Mouse (Mus musculus) heart, embryonic 13.5 days (tissue): ENCODE measurements around the gene Stk11. TPM values are rescaled to one million over a fixed set of nuclear protein-coding genes. Genes with fewer than 3 reads are reported as not detected.

Experiments
- ATAC-seq: fragments of 200-750 bp; cut with Nextera tagmentation; 2 replicates; pipeline ENCODE4 v1.8.0; 2017; ENCODE audit warnings: moderate TSS enrichment; ENCODE audit not compliant: insufficient number of reproducible peaks, low FRiP score, low TSS enrichment; ENCODE audit errors: extremely low read depth
- H3K27ac ChIP-seq: fragments of 300-500 bp; sonication (generic); replicated peaks from 2 replicates; pipeline ENCODE4 v1.5.1; 2015; ENCODE audit warnings: moderate library complexity, mild to moderate bottlenecking, inconsistent platforms
- H3K27me3 ChIP-seq: fragments of 300-500 bp; sonication (generic); replicated peaks from 2 replicates; pipeline ENCODE4 v1.6.1; 2015; ENCODE audit warnings: mild to moderate bottlenecking, inconsistent platforms
- H3K36me3 ChIP-seq: fragments of 300-500 bp; sonication (generic); 2 replicates; pipeline ENCODE4 v1.6.1; 2015; ENCODE audit warnings: mild to moderate bottlenecking, inconsistent platforms
- H3K4me1 ChIP-seq: fragments of 300-500 bp; sonication (generic); 2 replicates; pipeline ENCODE4 v1.6.1; 2015; ENCODE audit warnings: inconsistent platforms
- H3K4me2 ChIP-seq: fragments of 300-500 bp; sonication (generic); 2 replicates; pipeline ENCODE4 v1.6.1; 2015; ENCODE audit warnings: inconsistent platforms, mild to moderate bottlenecking, moderate library complexity
- H3K4me3 ChIP-seq: fragments of 300-500 bp; sonication (generic); 2 replicates; pipeline ENCODE4 v1.5.1; 2015; ENCODE audit warnings: moderate library complexity, mild to moderate bottlenecking, inconsistent platforms
- H3K9ac ChIP-seq: fragments of 300-500 bp; sonication (generic); 2 replicates; pipeline ENCODE4 v1.6.1; 2015; ENCODE audit warnings: inconsistent platforms, mild to moderate bottlenecking, moderate library complexity
- H3K9me3 ChIP-seq: fragments of 300-500 bp; sonication (generic); 2 replicates; pipeline ENCODE4 v1.6.1; 2016; ENCODE audit warnings: inconsistent platforms
- WGBS: fragments of 180-500 bp; shearing (Covaris S2); methylation state at CpG from one replicate; pipeline ENCODE4 v1.1.7; 2015; ENCODE audit warnings: mixed read lengths; 5-methylcytosine and 5-hydroxymethylcytosine counted together
- polyA plus RNA-seq: library from polyadenylated mRNA; unstranded; fragments of >200 nt; fragmentation: Nextera tagmentation; extraction: Ambion mirVana; gene quantifications from 2 replicates; pipeline ENCODE4 v1.2.1, GENCODE M21; 2015

The Stk11 gene
- polyA plus RNA-seq, 1 experiment from 2014 or later: 13.0 TPM

DNA sequence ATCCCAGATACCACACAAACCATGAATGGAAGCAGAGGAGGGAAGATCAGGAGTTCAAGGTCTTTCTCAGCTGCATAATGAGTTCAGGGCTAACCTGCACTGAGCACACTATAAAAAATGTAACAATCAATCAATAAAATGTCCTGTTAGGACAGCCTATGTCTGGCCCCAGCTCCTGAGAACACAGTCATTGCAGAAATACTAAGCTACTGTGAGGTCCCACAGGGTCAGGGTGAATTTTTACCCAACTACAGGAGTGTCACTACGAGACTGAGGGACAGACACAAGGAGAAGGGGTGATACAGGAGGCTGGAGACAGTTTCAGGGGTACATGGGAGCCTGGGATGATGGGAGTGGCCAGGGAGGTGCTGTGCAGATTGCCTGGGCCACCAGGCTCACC lies 37.2 kb upstream of the Stk11 start:
- peaks cover 58% of the 10 kb centered on the region for H3K36me3 ChIP-seq
- peaks cover 24% of the 10 kb centered on the region for H3K4me1 ChIP-seq

DNA sequence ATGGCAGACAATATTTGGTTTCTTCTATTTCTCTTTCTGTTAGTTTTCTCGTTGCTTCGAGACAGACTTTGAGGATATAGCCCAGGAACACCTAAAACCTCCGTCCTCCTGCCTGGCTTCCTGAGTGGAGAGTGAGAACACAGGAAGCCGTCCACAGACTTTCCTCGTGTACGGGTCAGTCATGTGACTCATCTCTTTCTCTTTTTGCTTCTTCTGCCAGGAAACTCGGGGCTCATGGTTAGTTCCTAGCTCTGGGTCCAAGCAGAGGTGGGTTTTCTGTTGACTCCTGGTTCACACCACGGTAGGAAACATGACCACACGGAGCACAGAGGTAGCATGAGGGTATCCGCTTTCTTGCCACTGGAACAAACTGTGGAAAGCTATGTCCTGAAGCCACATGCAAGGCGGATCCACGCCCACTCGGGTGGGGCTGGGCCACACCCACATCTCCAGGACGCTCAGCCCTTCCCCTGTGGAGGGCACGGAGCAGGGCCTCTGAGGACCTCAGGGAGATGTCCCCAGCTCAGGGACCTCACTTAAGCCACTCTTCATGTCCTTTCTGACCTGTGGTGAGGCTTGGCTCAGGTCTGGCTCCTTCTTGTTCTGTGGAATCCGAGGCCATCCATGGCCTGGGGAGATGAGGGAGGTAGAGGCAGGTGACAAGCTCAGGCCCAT lies 35.1 kb upstream of the Stk11 start:
- WGBS: 72% methylated on average over 16 of the region's 16 CpGs
- 0 out of 2 replicates have a peak, but pooled peaks have one; percentile 45 for ATAC-seq
- Histone ChIP-seq H3K9me3 (no peaks in the 10 kb centered on the region), H3K27me3 (no peaks in the 10 kb centered on the region), H3K4me1 (peaks cover 20% of the 10 kb centered on the region), H3K27ac (peak overlapping the region; percentile 63), H3K4me2 (peak overlapping the region; percentile 33; the same call in 1 of the 2 replicates), H3K36me3 (peaks cover 75% of the 10 kb centered on the region), H3K4me3 (no peak overlapping the region), H3K9ac (peak overlapping the region; percentile 42; the same call in 1 of the 2 replicates)

More for the DNA sequence above, 37.2 kb upstream of the Stk11 start:
- no peak overlapping the region for H3K9ac ChIP-seq
- H3K27ac ChIP-seq: no peak overlapping the region
- H3K27me3 ChIP-seq: no peaks in the 10 kb centered on the region
- ATAC-seq: no peak
- no peak overlapping the region for H3K4me3 ChIP-seq
- H3K4me2 ChIP-seq: no peak overlapping the region
- WGBS: 100% methylated on average over 1 of the region's 1 CpGs
- H3K9me3 ChIP-seq: no peaks in the 10 kb centered on the region

DNA sequence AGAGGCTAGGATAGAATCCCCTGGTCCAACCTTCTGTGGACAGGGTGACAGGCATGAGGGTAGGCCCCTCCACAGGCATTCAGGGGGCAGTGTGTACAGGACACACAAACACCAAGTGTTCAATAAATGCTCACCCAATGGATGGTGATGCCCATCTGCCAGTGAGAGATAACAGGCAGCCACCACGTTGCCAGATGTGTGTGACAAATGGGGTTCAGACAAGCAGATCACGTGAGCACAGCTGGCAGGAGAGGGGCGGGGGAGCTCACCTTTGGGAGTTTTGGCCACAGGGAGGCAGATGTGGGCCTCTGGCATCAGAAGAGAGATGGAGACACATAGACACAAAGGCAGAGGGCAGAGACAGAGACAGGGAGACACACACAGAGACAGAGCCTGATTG lies 34.5 kb upstream of the Stk11 start:
- ATAC-seq: peak; percentile 67
- Histone ChIP-seq H3K4me1 (peaks cover 19% of the 10 kb centered on the region), H3K4me3 (no peak overlapping the region), H3K27me3 (no peaks in the 10 kb centered on the region), H3K36me3 (peaks cover 77% of the 10 kb centered on the region), H3K9ac (peak overlapping the region; percentile 42; the same call in 1 of the 2 replicates), H3K27ac (peak overlapping the region; percentile 63), H3K4me2 (peak overlapping the region; percentile 33; the same call in 1 of the 2 replicates), H3K9me3 (no peaks in the 10 kb centered on the region)
- 64% methylated on average over 3 of the region's 3 CpGs for WGBS

DNA sequence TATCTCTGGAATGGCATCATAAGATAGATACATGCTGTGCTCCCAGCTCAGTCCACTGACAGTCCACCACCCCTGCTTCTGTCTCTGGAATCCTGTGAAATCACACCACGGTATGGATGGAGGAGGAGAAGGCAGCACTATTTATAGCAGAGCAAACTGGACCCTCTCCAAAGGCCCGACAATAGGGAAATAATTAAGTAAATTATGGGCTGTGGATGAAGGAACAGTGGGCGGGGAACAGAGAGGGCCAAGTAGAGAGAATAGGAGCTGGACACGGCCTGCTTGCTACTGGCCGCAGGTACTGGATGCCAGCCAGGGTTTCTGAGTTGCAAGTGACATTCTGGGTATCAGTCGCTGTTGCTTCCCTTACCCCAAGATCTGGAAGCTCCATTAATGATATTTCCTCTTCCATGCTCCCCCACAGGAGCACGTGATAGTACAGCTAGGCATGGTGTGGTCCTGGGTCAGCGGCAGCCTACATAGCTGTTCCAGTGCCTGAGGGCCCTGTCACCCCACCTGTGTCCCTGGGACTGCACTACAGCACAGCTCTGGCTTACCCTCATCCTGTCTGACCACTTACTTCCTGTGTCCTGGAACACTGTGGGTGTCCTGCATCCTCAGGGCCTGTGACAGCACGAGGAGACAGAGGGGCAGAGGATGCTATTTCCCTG lies 30.7 kb upstream of the Stk11 start:
- 46% methylated on average over 9 of the region's 9 CpGs for WGBS
- H3K4me1 ChIP-seq: peaks cover 37% of the 10 kb centered on the region
- no peaks in the 10 kb centered on the region for H3K9me3 ChIP-seq
- no peak overlapping the region; the same call in 1 of the 2 replicates for H3K4me3 ChIP-seq
- peak overlapping the region; percentile 80 for H3K27ac ChIP-seq
- peak overlapping the region; percentile 16 for H3K4me2 ChIP-seq
- H3K9ac ChIP-seq: peak overlapping the region; percentile 70
- H3K36me3 ChIP-seq: peaks cover 53% of the 10 kb centered on the region
- ATAC-seq: no peak
- H3K27me3 ChIP-seq: no peaks in the 10 kb centered on the region

DNA sequence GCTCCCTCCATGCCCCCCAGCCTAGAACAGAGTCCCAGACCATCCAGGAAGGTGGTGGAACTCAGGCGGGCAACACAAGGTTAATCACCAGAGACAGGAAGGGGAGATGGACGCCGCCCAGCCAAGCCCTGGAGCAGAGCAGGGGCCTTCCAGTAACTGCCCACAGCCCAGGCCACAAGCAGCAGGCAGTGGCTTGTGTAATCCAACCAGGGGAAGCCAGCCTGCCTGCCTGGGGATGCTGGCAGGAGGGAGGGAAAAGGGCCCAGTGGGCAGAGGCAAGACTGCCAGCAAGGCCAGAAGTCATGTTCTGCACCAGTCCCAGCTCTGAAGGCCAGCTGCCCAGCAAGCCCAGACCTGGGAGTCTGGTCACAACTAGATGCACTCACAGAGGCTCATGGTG lies 28.8 kb upstream of the Stk11 start:
- Histone ChIP-seq H3K27ac (0 out of 2 replicates have a peak overlapping the region, but pooled peaks have one; percentile 37), H3K4me1 (peaks cover 37% of the 10 kb centered on the region), H3K9me3 (no peaks in the 10 kb centered on the region), H3K9ac (peak overlapping the region; percentile 48), H3K36me3 (peaks cover 38% of the 10 kb centered on the region), H3K27me3 (no peaks in the 10 kb centered on the region), H3K4me2 (no peak overlapping the region), H3K4me3 (no peak overlapping the region)
- 64% methylated on average over 3 of the region's 3 CpGs for WGBS
- ATAC-seq: no peak

DNA sequence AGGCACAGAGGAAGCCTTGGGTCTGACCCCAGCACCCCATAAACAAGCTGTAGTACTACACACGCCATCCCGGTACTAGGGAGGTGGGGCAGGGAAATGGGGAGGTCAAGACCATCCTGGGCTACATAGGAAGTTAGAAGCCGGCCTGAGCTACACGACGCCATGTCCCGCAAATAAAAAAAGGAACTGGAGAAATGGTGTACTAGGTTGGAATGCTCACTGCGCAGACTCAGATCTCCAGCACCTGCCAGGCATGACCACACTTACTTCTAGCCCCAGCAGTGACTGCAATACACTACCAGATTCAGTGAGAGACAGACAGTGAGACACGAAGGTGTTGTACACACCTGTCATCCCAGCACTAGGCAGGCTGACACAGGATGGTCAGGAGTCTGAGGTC lies 28.1 kb upstream of the Stk11 start:
- no peak overlapping the region for H3K9ac ChIP-seq
- no peak overlapping the region for H3K4me2 ChIP-seq
- no peak overlapping the region for H3K27ac ChIP-seq
- WGBS: 91% methylated on average over 8 of the region's 8 CpGs
- no peaks in the 10 kb centered on the region for H3K27me3 ChIP-seq
- peaks cover 39% of the 10 kb centered on the region for H3K4me1 ChIP-seq
- no peak overlapping the region for H3K4me3 ChIP-seq
- no peak for ATAC-seq
- H3K9me3 ChIP-seq: no peaks in the 10 kb centered on the region
- peaks cover 31% of the 10 kb centered on the region for H3K36me3 ChIP-seq

DNA sequence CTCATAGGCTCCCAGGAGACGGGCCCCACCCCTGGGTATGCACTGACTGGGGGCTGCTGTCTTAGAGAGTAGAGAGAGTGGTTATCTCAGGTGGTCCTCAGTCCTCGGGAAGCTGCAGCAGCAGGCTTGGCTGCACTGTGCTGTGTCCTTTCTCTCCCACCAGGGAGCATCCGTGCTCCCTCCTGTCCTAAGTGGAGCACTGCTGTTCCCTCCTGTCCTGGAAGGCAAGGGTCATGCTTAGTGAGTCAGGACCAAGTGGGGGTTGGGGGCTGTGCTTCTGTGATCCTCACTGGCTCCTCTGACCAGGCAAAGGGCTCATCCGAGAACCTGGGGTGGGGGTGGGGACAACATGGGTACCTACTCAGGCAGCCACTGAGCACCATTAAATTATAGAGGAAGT lies 26.5 kb upstream of the Stk11 start:
- 44% methylated on average over 4 of the region's 4 CpGs for WGBS
- Histone ChIP-seq H3K27me3 (no peaks in the 10 kb centered on the region), H3K27ac (no peak overlapping the region), H3K4me1 (peaks cover 51% of the 10 kb centered on the region), H3K4me3 (no peak overlapping the region), H3K4me2 (no peak overlapping the region), H3K9me3 (no peaks in the 10 kb centered on the region), H3K9ac (no peak overlapping the region), H3K36me3 (peaks cover 15% of the 10 kb centered on the region)
- ATAC-seq: no peak

DNA sequence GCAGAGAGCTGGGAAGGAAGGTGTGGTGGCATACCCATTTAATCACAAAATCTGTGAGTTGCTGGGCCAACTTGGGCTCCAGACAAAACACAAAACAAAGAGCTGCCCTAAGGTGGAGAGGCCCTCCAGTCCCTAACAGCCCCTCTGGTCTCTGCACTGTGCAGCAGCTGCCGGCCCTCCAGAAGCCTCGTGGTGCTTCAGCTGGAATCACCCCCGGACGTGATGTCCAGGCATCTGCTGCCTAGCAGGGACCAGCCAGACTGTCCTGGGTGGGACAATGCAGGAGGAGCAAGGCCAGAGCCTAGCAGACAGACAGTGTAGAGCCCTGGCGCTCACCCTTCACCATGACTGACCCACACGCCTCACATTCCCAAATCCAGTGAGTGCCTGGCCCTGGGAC lies 24.1 kb upstream of the Stk11 start:
- no peak overlapping the region for H3K4me2 ChIP-seq
- no peak overlapping the region for H3K27ac ChIP-seq
- WGBS: 83% methylated on average over 6 of the region's 6 CpGs
- no peak overlapping the region for H3K4me3 ChIP-seq
- H3K27me3 ChIP-seq: no peaks in the 10 kb centered on the region
- no peaks in the 10 kb centered on the region for H3K9me3 ChIP-seq
- no peak for ATAC-seq
- peaks cover 54% of the 10 kb centered on the region for H3K4me1 ChIP-seq
- H3K9ac ChIP-seq: no peak overlapping the region
- H3K36me3 ChIP-seq: peaks cover 4% of the 10 kb centered on the region; the same call in 1 of the 2 replicates

DNA sequence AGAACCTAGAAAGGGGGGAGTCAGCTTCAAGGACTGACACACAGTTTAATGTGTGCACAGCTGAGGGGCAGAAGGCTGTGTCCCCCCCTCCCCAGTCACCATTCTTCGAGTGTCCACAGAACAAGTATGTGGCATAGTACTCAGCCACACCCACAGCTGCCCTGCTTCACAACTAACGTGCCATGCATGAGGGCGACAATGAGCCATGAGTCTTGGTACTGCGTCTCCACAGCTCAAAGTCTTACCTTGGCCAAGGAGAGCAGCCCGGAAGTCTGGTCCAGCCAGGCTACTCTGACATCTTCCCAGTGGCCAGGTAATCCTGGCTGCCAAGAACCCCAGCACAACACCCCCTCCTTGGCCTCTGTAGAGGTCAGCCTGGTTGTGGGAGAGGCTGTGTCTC lies 22.9 kb upstream of the Stk11 start:
- Histone ChIP-seq H3K9me3 (no peaks in the 10 kb centered on the region), H3K36me3 (peaks cover 4% of the 10 kb centered on the region; the same call in 1 of the 2 replicates), H3K4me3 (no peak overlapping the region), H3K9ac (peak overlapping the region; percentile 24; the same call in 1 of the 2 replicates), H3K4me2 (no peak overlapping the region), H3K27me3 (no peaks in the 10 kb centered on the region), H3K4me1 (peaks cover 58% of the 10 kb centered on the region), H3K27ac (no peak overlapping the region)
- WGBS: 82% methylated on average over 5 of the region's 5 CpGs
- ATAC-seq: no peak

DNA sequence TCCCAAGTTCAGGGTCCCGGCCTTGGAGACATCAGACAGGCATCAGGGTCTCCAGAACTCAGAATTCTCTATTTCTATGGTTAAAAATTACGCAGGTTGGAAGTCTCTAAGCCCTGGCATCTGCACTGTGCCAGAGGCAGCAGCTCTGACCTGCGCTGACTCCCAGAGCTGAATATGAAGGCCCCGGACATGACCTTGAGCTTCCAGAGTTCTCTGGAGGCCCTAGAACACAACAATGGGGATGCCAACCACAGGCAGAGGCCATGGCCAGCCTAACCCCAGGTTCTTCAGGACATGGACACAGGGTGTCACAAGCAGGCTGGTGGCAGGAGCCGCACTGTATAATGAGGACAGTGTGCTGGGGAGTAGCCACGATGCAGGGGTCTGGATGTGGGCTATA lies 21.5 kb upstream of the Stk11 start:
- no peak overlapping the region for H3K9ac ChIP-seq
- H3K27ac ChIP-seq: no peak overlapping the region
- H3K4me2 ChIP-seq: no peak overlapping the region
- H3K36me3 ChIP-seq: peaks cover 4% of the 10 kb centered on the region; the same call in 1 of the 2 replicates
- no peaks in the 10 kb centered on the region for H3K27me3 ChIP-seq
- no peaks in the 10 kb centered on the region for H3K9me3 ChIP-seq
- no peak overlapping the region for H3K4me3 ChIP-seq
- no peak for ATAC-seq
- peaks cover 69% of the 10 kb centered on the region for H3K4me1 ChIP-seq
- 79% methylated on average over 6 of the region's 6 CpGs for WGBS

DNA sequence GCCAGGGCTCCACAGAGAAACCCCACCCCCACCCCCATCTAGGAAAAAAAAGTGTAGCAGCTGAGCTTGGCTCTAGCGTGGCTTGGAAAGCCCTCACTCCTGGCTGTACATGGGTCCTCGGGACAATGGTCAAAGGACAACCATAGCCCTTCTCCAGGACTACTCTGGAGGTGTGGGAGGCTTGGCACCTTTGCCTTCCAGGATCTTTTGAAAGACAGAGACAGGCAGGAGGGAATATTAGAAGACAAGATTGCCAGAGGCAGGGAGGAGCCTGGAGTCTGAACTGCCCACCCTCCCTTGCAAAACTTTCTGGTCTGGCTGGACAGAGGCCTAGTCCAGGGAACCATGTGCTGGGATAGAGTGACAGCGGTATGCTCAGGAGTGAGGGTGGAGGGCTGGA lies 20.9 kb upstream of the Stk11 start:
- Histone ChIP-seq H3K4me2 (no peak overlapping the region), H3K4me3 (no peak overlapping the region), H3K27me3 (no peaks in the 10 kb centered on the region), H3K27ac (no peak overlapping the region), H3K36me3 (peaks cover 4% of the 10 kb centered on the region; the same call in 1 of the 2 replicates), H3K9ac (peak overlapping the region; percentile 8; the same call in 1 of the 2 replicates), H3K9me3 (no peaks in the 10 kb centered on the region), H3K4me1 (peaks cover 71% of the 10 kb centered on the region)
- ATAC-seq: no peak
- 78% methylated on average over 3 of the region's 3 CpGs for WGBS
